Mouse (Mus musculus) heart, embryonic 11.5 days (tissue): ENCODE data around the gene Ms4a1. TPM values are rescaled to one million over a fixed set of nuclear protein-coding genes. Genes with fewer than 3 reads are reported as not detected.
"Not testable (repeated sequence)": the region's sequence is repeated elsewhere in the genome, so short reads cannot be mapped to it uniquely, and the experiment has no call there.

Experiments
- ATAC-seq: fragments of 200-750 bp; cut with Nextera tagmentation; replicated peaks from 2 replicates; pipeline ENCODE4 v1.8.0; 2017; ENCODE audit warnings: moderate library complexity; ENCODE audit not compliant: insufficient number of reproducible peaks, low FRiP score, low TSS enrichment
- H3K27ac ChIP-seq: fragments of 300-500 bp; sonication (generic); 2 replicates; pipeline ENCODE4 v1.5.1; 2014; ENCODE audit warnings: mild to moderate bottlenecking, low read depth, low read length
- H3K27me3 ChIP-seq: fragments of 300-500 bp; sonication (generic); 2 replicates; pipeline ENCODE4 v1.6.1; 2014; ENCODE audit warnings: mild to moderate bottlenecking, low read length, mixed read lengths; ENCODE audit not compliant: control insufficient read depth, insufficient read depth
- H3K36me3 ChIP-seq: fragments of 300-500 bp; sonication (generic); 2 replicates; pipeline ENCODE4 v1.6.1; 2014; ENCODE audit warnings: mild to moderate bottlenecking, low read length, moderate library complexity, mixed read lengths; ENCODE audit not compliant: control insufficient read depth, insufficient read depth
- H3K4me1 ChIP-seq: fragments of 300-500 bp; sonication (generic); 2 replicates; pipeline ENCODE4 v1.6.1; 2014; ENCODE audit warnings: low read length; ENCODE audit not compliant: control insufficient read depth, insufficient read depth
- H3K4me2 ChIP-seq: fragments of 300-500 bp; sonication (generic); 2 replicates; pipeline ENCODE4 v1.6.1; 2014; ENCODE audit warnings: mild to moderate bottlenecking, moderate library complexity
- H3K4me3 ChIP-seq: fragments of 300-500 bp; sonication (generic); 2 replicates; pipeline ENCODE4 v1.5.1; 2014; ENCODE audit warnings: low read depth, low read length
- H3K9ac ChIP-seq: fragments of 300-500 bp; sonication (generic); 2 replicates; pipeline ENCODE4 v1.6.1; 2014; ENCODE audit warnings: mild to moderate bottlenecking, low read depth, low read length, moderate library complexity
- H3K9me3 ChIP-seq: fragments of 300-500 bp; sonication (generic); replicated peaks from 2 replicates; pipeline ENCODE4 v1.6.1; 2016; ENCODE audit warnings: low read length; ENCODE audit not compliant: control insufficient read depth
- WGBS: fragments of 180-500 bp; shearing (Covaris S2); extraction: QIAGEN DNeasy Blood & Tissue Kit; methylation state at CpG from one replicate; pipeline ENCODE4 v1.1.7; 2014; ENCODE audit not compliant: insufficient replicate concordance; 5-methylcytosine and 5-hydroxymethylcytosine counted together
- polyA plus RNA-seq: library from polyadenylated mRNA; unstranded; fragments of >200 nt; fragmentation: Nextera tagmentation; extraction: Ambion mirVana; gene quantifications from 2 replicates; pipeline ENCODE4 v1.2.1, GENCODE M21; 2014

Gene Ms4a1
- polyA plus RNA-seq, 1 experiment from 2014 or later: not detected

DNA sequence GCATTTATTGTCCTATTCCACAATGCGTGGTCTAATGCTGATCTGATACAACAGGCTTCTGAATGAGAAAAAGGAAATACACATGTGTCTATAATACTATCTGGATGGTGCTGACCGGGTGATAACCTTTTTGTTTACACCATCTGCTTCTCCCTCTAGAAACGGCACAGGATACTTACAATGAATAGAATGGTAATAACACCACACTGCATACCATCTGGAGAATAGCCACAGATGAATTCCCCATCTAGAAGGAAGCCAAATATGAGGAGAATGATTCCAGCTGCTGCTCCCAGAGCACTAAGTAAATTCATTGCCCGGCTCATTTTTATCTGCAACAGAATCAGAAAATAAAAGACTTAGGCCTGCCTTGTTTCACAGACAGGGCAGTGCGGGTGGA lies 10.4 kb upstream of the Ms4a1 start:
- no peak overlapping the region for H3K27ac ChIP-seq
- no peak overlapping the region for H3K9ac ChIP-seq
- ATAC-seq: no peak
- H3K4me1 ChIP-seq: no peaks in the 10 kb centered on the region
- no peaks in the 10 kb centered on the region for H3K27me3 ChIP-seq
- no peaks in the 10 kb centered on the region for H3K36me3 ChIP-seq
- H3K4me2 ChIP-seq: no peak overlapping the region
- H3K4me3 ChIP-seq: no peak overlapping the region
- no peaks in the 10 kb centered on the region for H3K9me3 ChIP-seq
- WGBS: 61% methylated on average over 5 of the region's 5 CpGs

GRCm38 (mm10) chr19:11266956-11267355 lies 915 bp upstream of the Ms4a1 start:
- H3K4me2 ChIP-seq: no peak overlapping the region
- no peak overlapping the region for H3K27ac ChIP-seq
- no peak for ATAC-seq
- H3K9me3 ChIP-seq: no peaks in the 10 kb centered on the region
- no peaks in the 10 kb centered on the region for H3K4me1 ChIP-seq
- H3K9ac ChIP-seq: no peak overlapping the region
- no peak overlapping the region for H3K4me3 ChIP-seq
- no peaks in the 10 kb centered on the region for H3K36me3 ChIP-seq
- H3K27me3 ChIP-seq: no peaks in the 10 kb centered on the region
- WGBS: 67% methylated on average over 4 of the region's 4 CpGs

GRCm38 (mm10) chr19:11264602-11265185 lies 1.3 kb downstream of the Ms4a1 start:
- WGBS: 78% methylated on average over 9 of the region's 9 CpGs
- no peak overlapping the region for H3K4me2 ChIP-seq
- no peaks in the 10 kb centered on the region for H3K4me1 ChIP-seq
- H3K9ac ChIP-seq: no peak overlapping the region
- H3K36me3 ChIP-seq: no peaks in the 10 kb centered on the region
- no peak overlapping the region for H3K4me3 ChIP-seq
- no peaks in the 10 kb centered on the region for H3K27me3 ChIP-seq
- no peaks in the 10 kb centered on the region for H3K9me3 ChIP-seq
- no peak overlapping the region for H3K27ac ChIP-seq
- ATAC-seq: no peak

GRCm38 (mm10) chr19:11263549-11263948 lies 2.5 kb downstream of the Ms4a1 start:
- H3K27ac ChIP-seq: no peak overlapping the region
- no peak overlapping the region for H3K4me2 ChIP-seq
- H3K4me3 ChIP-seq: no peak overlapping the region
- H3K9ac ChIP-seq: no peak overlapping the region
- no peak for ATAC-seq
- no peaks in the 10 kb centered on the region for H3K9me3 ChIP-seq
- H3K27me3 ChIP-seq: no peaks in the 10 kb centered on the region
- WGBS: 76% methylated on average over 3 of the region's 3 CpGs
- no peaks in the 10 kb centered on the region for H3K4me1 ChIP-seq
- no peaks in the 10 kb centered on the region for H3K36me3 ChIP-seq

DNA sequence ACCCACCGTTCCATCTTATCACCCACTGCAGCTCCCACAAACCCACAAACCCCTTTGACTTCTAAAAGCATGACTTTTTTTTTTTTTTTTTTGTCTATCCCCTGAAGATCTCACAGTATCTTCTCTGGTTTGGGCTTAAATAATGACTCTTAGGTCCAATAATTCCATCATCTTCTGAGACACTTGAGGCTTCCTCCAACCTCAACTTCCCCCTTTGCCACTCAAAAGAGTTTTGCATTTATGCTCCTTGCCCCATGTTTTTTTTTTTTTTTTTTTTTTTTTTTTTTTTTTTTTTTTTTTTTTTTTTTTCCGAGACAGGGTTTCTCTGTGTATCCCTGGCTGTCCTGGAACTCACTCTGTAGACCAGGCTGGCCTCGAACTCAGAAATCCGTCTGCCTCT lies 3.1 kb downstream of the Ms4a1 start:
- not testable (repeated sequence) for H3K4me2 ChIP-seq, H3K9me3 ChIP-seq, H3K4me1 ChIP-seq, H3K27me3 ChIP-seq, H3K9ac ChIP-seq, H3K4me3 ChIP-seq, ATAC-seq, H3K36me3 ChIP-seq, H3K27ac ChIP-seq
- WGBS: 55% methylated on average over 4 of the region's 4 CpGs

- no peak overlapping the region for H3K27ac ChIP-seq
- H3K27me3 ChIP-seq: no peaks in the 10 kb centered on the region
- 85% methylated on average over 2 of the region's 2 CpGs for WGBS
- no peaks in the 10 kb centered on the region for H3K4me1 ChIP-seq
- H3K4me3 ChIP-seq: no peak overlapping the region
- H3K4me2 ChIP-seq: no peak overlapping the region
- no peak for ATAC-seq
- H3K36me3 ChIP-seq: no peaks in the 10 kb centered on the region
- no peak overlapping the region for H3K9ac ChIP-seq
- H3K9me3 ChIP-seq: no peaks in the 10 kb centered on the region
These were observed 4.5 kb downstream of the Ms4a1 start for GRCm38 (mm10) chr19:11261522-11261921.

DNA sequence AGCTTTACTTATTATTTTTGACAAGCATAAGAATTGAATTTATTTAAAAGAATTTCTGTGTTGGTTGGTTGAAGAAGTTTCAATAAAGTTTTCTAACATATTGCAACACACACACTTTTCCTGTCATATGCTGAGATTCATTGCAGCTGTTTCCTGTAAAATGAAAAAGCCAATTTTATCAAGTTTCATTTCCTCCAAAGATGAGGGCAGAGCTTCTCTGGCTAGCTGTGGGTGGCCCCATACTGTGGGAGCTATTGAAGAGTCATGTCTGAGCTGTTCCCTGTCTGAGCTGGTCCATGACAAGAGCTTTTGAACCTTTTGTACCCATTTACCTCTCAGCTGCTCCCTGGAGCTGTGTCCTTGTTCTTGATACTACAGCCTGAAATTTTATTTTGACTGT lies 21.8 kb downstream of the Ms4a1 start:
- no peak overlapping the region for H3K9ac ChIP-seq
- H3K4me2 ChIP-seq: no peak overlapping the region
- H3K4me1 ChIP-seq: no peaks in the 10 kb centered on the region
- H3K4me3 ChIP-seq: no peak overlapping the region
- no peaks in the 10 kb centered on the region for H3K36me3 ChIP-seq
- H3K27ac ChIP-seq: no peak overlapping the region
- H3K9me3 ChIP-seq: no peaks in the 10 kb centered on the region
- ATAC-seq: no peak
- H3K27me3 ChIP-seq: no peaks in the 10 kb centered on the region

- WGBS: 57% methylated on average over 5 of the region's 5 CpGs
- H3K36me3 ChIP-seq: no peaks in the 10 kb centered on the region
These were observed 23.5 kb downstream of the Ms4a1 start for GRCm38 (mm10) chr19:11242560-11242959.

DNA sequence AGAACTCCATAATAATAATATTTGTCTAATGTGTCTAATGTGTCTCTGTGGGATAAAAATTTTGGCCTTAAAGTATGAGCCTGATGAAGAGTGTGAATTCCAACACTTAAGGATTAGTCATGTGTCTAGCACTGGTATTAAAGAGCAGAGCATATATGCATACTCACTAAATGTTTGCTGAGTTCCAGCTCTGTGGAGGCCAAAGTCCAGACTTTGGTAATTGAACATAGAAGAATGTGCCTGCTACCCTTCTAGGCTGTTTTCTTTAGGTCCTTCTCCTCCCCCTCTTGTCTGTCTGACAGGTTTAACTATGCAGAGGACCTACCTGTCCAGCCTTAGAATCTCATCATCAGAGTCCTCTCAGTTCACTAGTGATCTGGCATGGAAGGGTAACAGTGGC lies 30.2 kb downstream of the Ms4a1 start:
- Histone ChIP-seq H3K4me3 (no peak overlapping the region), H3K27ac (no peak overlapping the region), H3K4me1 (no peaks in the 10 kb centered on the region), H3K9ac (no peak overlapping the region), H3K4me2 (no peak overlapping the region), H3K27me3 (no peaks in the 10 kb centered on the region), H3K9me3 (no peaks in the 10 kb centered on the region), H3K36me3 (no peaks in the 10 kb centered on the region)
- no peak for ATAC-seq

More at GRCm38 (mm10) chr19:11242560-11242959, 23.5 kb downstream of the Ms4a1 start:
- H3K9ac ChIP-seq: no peak overlapping the region
- H3K4me3 ChIP-seq: no peak overlapping the region
- H3K9me3 ChIP-seq: no peaks in the 10 kb centered on the region
- H3K27ac ChIP-seq: no peak overlapping the region
- H3K27me3 ChIP-seq: no peaks in the 10 kb centered on the region
- no peaks in the 10 kb centered on the region for H3K4me1 ChIP-seq
- no peak for ATAC-seq
- no peak overlapping the region for H3K4me2 ChIP-seq
